Mouse (Mus musculus) ovary, postnatal 36 days (tissue): ENCODE data around the gene Patj.
"Not testable (repeated sequence)": the region's sequence is repeated elsewhere in the genome, so short reads cannot be mapped to it uniquely, and the experiment has no call there.

Experiments used
- DNase-seq: peaks from one replicate; pipeline ENCODE4 v3.0.0; 2022; ENCODE audit warnings: low spot score, mixed read lengths

Gene Patj

DNA sequence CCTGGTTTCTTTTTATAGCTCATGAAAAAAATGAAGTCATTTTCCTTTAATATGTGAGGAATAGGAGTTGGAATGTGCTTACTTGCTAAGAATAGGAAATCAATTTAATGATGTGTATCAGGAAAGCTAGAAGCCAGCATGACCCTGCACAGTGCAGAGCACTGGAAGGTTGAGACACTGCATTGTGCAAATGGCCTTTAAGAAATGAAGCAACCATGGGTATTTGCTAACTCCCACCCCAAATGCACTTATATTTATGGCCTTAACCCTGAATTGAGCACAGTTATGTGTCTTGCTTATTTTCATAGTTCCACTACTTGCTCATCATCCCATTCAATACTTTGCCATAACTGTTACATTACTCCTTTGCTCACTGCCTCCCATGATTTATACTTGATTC, 181.7 kb downstream of the Patj start:
- DNase-seq: no peak

- no peak for DNase-seq
Observed at GRCm38 (mm10) chr4:98577957-98578541, 182.5 kb downstream of the Patj start.

DNA sequence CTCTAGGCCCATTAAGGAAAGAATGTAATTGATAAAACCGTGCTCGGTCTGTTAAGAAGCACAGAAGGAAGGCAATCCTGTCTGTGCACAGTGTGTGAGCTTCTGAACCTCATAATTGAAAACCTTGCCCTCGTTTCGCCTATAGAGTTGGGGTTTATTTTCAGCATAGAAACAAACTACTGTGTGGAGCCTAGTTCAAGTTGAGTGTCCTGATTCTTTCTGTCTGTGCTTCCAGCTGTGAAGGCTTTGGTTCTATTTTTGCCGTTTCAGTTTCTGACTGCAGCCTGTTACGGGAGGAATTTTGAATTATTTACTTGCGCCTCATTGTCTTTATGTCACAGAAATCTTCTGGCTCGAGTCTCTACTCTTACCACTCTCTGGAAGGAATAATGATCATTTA, 185.9 kb downstream of the Patj start:
- no peak for DNase-seq

GRCm38 (mm10) chr4:98584023-98584422, 188.4 kb downstream of the Patj start:
- DNase-seq: no peak

GRCm38 (mm10) chr4:98586303-98586702, 190.7 kb downstream of the Patj start:
- no peak for DNase-seq

DNA sequence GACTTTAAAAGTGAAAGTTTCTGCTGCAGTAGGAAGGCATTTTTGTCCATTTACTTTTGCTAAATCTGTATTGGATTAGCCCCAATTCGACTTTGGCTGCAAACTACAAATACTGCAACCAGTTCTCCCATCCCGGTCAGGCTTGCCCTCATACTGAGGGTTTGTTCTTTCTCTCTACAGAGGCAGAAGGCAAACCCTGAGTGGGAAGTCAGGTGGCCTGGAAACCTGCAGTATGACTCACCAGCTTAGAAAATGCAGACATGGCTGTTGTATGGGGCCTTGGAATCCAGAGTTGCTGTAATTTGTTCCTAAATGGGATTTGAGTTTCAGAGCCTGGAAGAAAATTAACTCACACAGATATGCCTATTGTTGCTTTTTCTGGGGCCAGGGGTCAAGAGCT, 192.1 kb downstream of the Patj start:
- DNase-seq: no peak

DNA sequence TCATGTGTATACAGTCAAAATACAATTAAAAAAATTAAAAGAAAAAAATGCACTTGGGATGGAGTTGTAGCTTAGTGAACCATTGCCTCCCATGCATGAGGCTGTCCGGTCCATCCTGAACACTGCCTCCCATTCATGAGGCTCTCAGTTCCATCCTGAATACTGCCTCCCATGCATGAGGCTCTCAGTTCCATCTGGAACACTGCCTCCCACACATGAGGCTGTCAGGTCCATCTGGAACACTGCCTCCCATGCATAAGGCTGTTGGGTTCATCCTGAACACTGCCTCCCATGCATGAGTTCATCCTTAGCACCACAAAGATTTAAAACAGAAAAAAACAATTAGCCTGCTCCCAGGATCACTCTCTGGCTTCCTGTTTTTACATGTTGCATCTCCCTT, 198.4 kb downstream of the Patj start:
- DNase-seq: no peak

DNA sequence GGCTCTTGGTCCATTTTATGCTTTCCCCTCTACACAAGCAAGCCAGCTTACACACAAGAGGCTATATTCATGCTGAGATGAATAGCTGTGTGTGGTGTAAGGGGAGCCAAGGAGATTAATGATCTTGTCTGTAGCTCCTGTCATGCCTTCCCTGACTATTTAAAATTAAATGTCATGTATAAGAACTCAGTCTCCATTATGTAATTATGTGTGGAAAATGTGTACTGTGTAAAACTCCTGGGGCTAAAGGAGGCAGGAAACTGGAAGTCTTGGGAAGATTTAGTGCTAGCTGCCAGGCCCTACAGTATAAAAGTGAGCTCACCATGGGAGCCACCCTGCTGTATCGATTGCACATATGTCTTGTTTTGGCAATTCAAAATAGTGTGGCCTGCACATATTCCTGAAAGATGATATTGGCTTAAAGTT, 203.0 kb downstream of the Patj start:
- DNase-seq: no peak

GRCm38 (mm10) chr4:98599358-98599757, 203.8 kb downstream of the Patj start:
- DNase-seq: no peak

DNA sequence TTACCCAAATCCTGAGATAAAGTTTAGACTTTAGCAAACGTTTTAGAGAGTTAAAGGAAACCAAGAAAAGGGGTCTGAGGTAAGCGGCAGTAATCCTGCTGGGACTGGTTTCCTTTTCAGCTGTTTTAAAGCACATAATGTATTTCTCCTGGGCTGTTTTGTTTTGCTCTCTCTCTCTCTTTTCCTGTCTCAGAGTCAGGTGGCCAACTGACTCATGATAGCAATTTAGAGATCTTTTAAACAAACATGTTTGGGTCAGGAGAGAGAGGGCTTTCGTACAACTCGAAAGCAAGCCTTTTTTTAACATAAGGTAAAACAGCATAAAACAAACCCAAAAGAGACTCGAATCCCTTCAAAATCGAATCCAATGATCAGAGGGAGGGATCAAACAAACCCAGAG, 207.5 kb downstream of the Patj start:
- DNase-seq: no peak

DNA sequence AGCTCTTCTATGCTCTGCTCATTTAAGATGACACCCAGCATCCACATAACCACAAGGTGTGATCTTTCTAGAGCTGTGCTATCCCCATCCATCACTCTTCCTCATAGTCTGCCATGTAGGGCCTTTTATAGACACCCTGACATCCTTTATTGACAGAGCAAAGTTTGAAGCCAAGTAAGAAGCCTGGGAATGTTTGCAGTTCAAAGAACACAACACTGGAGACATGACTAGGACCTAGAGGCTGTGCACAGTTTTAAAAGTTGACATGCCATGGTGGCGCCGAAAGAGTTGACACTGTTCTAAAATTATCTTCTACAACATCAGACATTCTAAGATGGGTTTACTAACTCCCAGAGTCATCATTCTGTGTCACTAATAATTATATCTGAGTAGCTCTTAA, 214.9 kb downstream of the Patj start:
- no peak for DNase-seq

DNA sequence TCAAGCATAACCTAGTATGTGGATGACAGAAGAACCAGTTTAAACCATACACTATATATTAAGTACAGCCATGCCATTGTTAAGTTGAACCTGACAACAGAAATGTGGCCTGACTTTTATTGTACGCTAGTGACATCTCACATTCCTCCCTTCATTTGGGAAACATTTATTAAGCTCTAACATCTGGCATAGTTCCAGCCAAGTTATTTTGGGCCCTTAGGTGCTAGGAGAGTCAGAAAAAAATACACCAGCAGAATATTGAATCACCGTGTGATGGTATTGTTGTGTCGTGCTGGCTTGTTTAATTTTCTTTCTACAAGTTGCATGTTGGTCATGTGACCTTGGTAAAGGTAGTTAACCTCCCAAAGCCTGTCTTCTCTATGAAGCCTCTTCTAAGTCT, 218.8 kb downstream of the Patj start:
- no peak for DNase-seq

- DNase-seq: no peak
Observed at GRCm38 (mm10) chr4:98619199-98619598, 223.6 kb downstream of the Patj start.

GRCm38 (mm10) chr4:98620986-98621784, 225.6 kb downstream of the Patj start:
- DNase-seq: no peak

DNA sequence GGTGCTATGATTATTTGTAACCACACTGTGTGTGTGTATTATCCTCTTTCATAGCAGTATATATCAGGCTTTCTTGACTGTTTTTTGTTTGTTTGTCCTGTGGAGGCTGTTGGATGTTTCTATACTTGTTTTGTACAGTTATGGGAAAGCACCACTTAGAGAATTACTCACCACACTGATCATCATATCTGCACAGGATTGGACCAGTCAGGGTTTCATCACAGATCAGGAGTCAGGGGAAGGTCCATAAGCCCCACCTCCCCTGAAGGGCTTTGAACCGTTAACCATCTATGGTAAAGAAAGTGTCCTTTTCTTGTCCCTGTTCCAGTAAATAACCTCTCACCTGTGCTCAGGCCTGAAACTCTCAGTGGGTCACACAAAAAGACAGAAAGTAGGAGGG, 226.6 kb downstream of the Patj start:
- DNase-seq: no peak

DNA sequence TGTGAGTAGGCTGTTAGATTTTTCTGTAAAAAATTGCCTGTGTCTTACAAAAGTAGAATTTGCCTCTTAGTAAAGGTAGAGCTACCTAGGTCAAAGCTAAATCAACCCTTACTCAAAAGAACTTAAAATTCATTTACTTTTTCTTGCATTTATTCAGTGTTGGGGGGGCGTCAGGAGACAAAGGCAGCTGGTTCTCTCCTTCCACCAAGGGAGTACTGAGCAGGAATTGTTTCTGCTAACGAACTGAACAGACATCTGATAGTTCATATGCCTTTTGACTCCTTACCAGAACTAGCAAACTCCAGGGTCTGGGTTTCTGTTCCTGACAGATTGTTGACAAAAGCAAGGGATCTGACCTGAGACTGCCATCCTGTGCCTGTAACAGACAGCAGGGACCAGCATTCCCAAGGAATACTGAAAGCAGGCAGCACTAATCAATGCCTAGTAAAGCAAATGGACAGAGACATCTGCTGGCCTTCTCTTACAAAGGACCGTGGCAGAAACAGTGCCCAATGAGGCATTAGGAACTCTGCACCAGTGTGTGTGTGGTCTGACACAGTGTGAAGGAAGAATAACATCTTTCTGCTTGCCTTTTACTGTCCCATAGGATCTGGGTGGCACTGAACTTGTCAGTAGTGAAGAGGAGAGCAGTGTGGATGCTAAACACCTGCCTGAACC, 227.6 kb downstream of the Patj start:
- no peak for DNase-seq

DNA sequence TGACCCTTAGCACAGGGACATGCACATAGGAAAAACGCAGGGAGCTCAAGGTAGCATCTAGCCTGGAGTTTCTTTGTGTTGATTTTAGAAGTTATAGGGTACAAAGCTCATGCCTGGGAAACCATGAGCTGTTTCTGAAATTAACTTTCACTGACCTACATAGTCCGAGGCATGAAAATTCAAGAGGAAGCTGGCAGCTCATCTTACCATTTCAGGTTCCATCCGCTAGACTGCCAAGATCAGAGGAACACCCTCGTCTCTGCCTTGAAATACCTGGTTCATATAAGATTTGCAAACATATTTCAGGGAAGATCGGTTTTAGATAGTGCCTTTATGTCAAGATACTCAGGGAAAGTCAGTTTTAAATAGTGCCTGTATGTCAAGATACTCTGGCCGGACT, 232.7 kb downstream of the Patj start:
- no peak for DNase-seq

DNA sequence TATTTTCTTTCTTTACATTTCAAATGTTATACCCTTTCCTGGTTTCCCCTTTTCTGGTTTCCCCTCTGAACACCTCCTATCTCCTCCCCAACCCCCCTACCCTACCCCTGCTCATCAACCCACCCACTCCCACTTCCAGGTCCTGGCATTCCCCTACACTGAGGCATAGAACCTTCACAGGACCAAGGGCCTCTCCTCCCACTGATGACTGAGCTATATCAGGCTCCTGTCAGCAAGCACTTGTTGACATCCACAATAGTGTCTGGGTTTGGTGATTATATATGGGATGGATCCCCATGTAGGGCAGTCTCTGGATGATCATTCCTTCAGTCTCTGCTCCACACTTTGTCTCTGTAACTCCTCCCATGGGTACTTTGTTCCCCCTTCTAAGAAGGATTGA, 233.6 kb downstream of the Patj start:
- DNase-seq: not testable (repeated sequence)

GRCm38 (mm10) chr4:98635140-98635837, 239.7 kb downstream of the Patj start:
- no peak for DNase-seq

GRCm38 (mm10) chr4:98638731-98639130, 243.1 kb downstream of the Patj start:
- no peak for DNase-seq

GRCm38 (mm10) chr4:98653650-98654049, 258.1 kb downstream of the Patj start:
- no peak for DNase-seq

DNA sequence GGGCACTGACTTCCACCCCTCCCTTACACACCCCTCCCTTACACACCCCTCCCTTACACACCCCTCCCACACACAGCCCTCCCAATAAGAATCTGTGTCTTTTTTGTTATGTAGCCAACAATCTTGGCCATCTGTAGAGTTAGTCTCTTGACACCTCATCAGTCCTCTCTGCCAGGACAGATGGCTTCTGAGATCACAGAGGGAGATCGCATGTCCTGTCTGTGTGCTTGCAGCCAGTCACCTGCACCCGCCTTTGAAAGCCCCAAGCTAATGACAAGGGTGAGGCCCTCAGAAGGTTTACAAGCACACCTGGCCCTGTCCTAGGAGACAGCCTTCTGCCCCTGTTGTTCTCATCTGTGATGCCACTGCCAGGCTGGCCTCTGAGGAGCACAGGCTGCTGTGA, 258.8 kb downstream of the Patj start:
- DNase-seq: no peak

DNA sequence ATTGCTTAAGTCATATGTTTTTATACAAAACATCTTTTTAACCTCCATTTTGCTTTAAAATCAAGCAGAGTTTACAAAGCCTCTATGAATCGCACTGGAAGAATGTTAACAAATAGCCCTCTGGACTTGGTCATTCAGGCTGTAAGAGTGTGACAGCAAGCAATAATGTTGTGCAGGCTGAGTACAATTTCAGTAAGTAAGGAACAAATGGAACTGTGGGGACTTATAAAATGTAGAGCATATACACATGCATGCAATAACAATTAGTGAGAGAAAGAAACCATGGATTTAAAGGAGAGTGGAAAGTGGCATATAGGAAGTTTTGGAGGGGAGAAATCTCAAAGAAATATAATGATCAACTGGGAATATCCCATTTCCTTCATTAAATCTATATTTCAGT, 261.2 kb downstream of the Patj start:
- DNase-seq: no peak
